Mouse (Mus musculus) common myeloid progenitor, adult 5-6 weeks (primary cell): ENCODE measurements around the gene Oprm1. TPM values are rescaled to one million over a fixed set of nuclear protein-coding genes. Genes with fewer than 3 reads are reported as not detected.

Source experiments
- ATAC-seq: replicated peaks from 2 replicates; pipeline ENCODE4 v1.8.0; 2016; ENCODE audit warnings: low read depth, mild to moderate bottlenecking, moderate TSS enrichment, inconsistent platforms; ENCODE audit not compliant: poor library complexity, severe bottlenecking
- total RNA-seq: library from RNA; stranded (forward); fragments of 200-1000, 187-1606 nt; gene quantifications from 2 replicates; pipeline ENCODE4 v1.2.3, GENCODE M21; 2017

Oprm1 gene
- total RNA-seq, 1 experiment from 2014 or later: not detected

GRCm38 (mm10) chr10:7074231-7074630 lies 315.9 kb downstream of the Oprm1 start:
- no peak for ATAC-seq

GRCm38 (mm10) chr10:7075661-7076060 lies 317.4 kb downstream of the Oprm1 start:
- no peak for ATAC-seq

- peak; percentile 96 for ATAC-seq
Observed at GRCm38 (mm10) chr10:7076201-7076600, 317.9 kb downstream of the Oprm1 start.

GRCm38 (mm10) chr10:7076662-7077211 lies 318.4 kb downstream of the Oprm1 start:
- ATAC-seq: no peak

- ATAC-seq: no peak
Observed at GRCm38 (mm10) chr10:7077389-7077808, 319.1 kb downstream of the Oprm1 start.

- ATAC-seq: no peak
Observed at GRCm38 (mm10) chr10:7077971-7078370, 319.7 kb downstream of the Oprm1 start.

Other genes starting within 250 kb of the Oprm1 start
- not detected in 2 replicates for gene Gm10945, start 3.3 kb downstream of the Oprm1 start, total RNA-seq